Mouse (Mus musculus) heart, embryonic 15.5 days (tissue): Measurements from ENCODE around the gene Ccdc155. TPM values are rescaled to one million over a fixed set of nuclear protein-coding genes. Genes with fewer than 3 reads are reported as not detected.

Source experiments
- microRNA-seq: library from miRNA; unstranded; fragments of <30 nt; microRNA quantifications from one replicate; pipeline ENCODE4, GENCODE M21; 2016
- polyA plus RNA-seq: library from polyadenylated mRNA; unstranded; fragments of >200 nt; fragmentation: Nextera tagmentation; extraction: Ambion mirVana; gene quantifications from 2 replicates; pipeline ENCODE4 v1.2.1, GENCODE M21; 2015

Gene Ccdc155
- polyA plus RNA-seq, 1 experiment from 2014 or later = 0.53 TPM

Small RNA genes lying within 50 kb of the gene (microRNA-seq; reads per million reads assigned to microRNA genes)
- gene Mir7055 = not detected

Other genes starting within 250 kb of the Ccdc155 start
- 9.0 and 12.2 TPM in 2 replicates for gene Cpt1c, start 230.0 kb downstream of the Ccdc155 start, polyA plus RNA-seq
- gene Prmt1, start 218.3 kb downstream of the Ccdc155 start, polyA plus RNA-seq = 315 and 356 TPM in 2 replicates
- gene Irf3, start 207.2 kb downstream of the Ccdc155 start, polyA plus RNA-seq = 61.6 and 76.7 TPM in 2 replicates
- 34.5 and 35.4 TPM in 2 replicates for gene Bcl2l12, start 206.2 kb downstream of the Ccdc155 start, polyA plus RNA-seq
- 25.1 and 32.5 TPM in 2 replicates for gene Scaf1, start 188.5 kb downstream of the Ccdc155 start, polyA plus RNA-seq
- gene Rras, start 186.9 kb downstream of the Ccdc155 start, polyA plus RNA-seq = 76.4 and 80.8 TPM in 2 replicates
- 5.0 and 7.6 TPM in 2 replicates for gene Prr12, start 152.0 kb downstream of the Ccdc155 start, polyA plus RNA-seq
- 42.4 and 54.8 TPM in 2 replicates for gene Nosip, start 142.5 kb downstream of the Ccdc155 start, polyA plus RNA-seq
- gene Prrg2, start 142.2 kb downstream of the Ccdc155 start, polyA plus RNA-seq = 12.9 and 15.9 TPM in 2 replicates
- 223 and 285 TPM in 2 replicates for gene Rcn3, start 112.7 kb downstream of the Ccdc155 start, polyA plus RNA-seq
- 52.5 and 62.7 TPM in 2 replicates for gene Fcgrt, start 101.0 kb downstream of the Ccdc155 start, polyA plus RNA-seq
- 794 and 808 TPM in 2 replicates for gene Rps11, start 80.5 kb downstream of the Ccdc155 start, polyA plus RNA-seq
- gene Rpl13a, start 76.1 kb downstream of the Ccdc155 start, polyA plus RNA-seq = 697 and 762 TPM in 2 replicates
- gene Gm45713, start 68.7 kb downstream of the Ccdc155 start, polyA plus RNA-seq = 0.22 TPM in 1 of 2 replicates, not detected in the other
- gene Flt3l, start 68.5 kb downstream of the Ccdc155 start, polyA plus RNA-seq = 1.5 and 2.2 TPM in 2 replicates
- gene Pih1d1, start 50.6 kb downstream of the Ccdc155 start, polyA plus RNA-seq = 76.5 and 77.3 TPM in 2 replicates
- 26.4 and 40.4 TPM in 2 replicates for gene Aldh16a1, start 50.3 kb downstream of the Ccdc155 start, polyA plus RNA-seq
- 2.7 and 3.5 TPM in 2 replicates for gene Slc17a7, start 40.9 kb downstream of the Ccdc155 start, polyA plus RNA-seq
- gene Gfy, start 25.3 kb downstream of the Ccdc155 start, polyA plus RNA-seq = 0.10 TPM in 1 of 2 replicates, not detected in the other
- gene Pth2, start 23.9 kb downstream of the Ccdc155 start, polyA plus RNA-seq = not detected in 2 replicates
- gene Dkkl1, start 7.3 kb upstream of the Ccdc155 start, polyA plus RNA-seq = 0.90 and 1.2 TPM in 2 replicates
- 89.0 and 106 TPM in 2 replicates for gene Tead2, start 10.9 kb upstream of the Ccdc155 start, polyA plus RNA-seq
- 2.4 and 8.3 TPM in 2 replicates for gene Cd37, start 34.2 kb upstream of the Ccdc155 start, polyA plus RNA-seq
- gene Slc6a16, start 36.2 kb upstream of the Ccdc155 start, polyA plus RNA-seq = 0.11 and 0.18 TPM in 2 replicates
- gene Slc6a21, start 72.6 kb upstream of the Ccdc155 start, polyA plus RNA-seq = not detected in 2 replicates
- gene Trpm4, start 128.9 kb upstream of the Ccdc155 start, polyA plus RNA-seq = 12.7 and 15.8 TPM in 2 replicates
- gene Hrc, start 130.4 kb upstream of the Ccdc155 start, polyA plus RNA-seq = 25.2 and 26.4 TPM in 2 replicates
- 1.6 and 2.1 TPM in 2 replicates for gene Ppfia3, start 162.1 kb upstream of the Ccdc155 start, polyA plus RNA-seq
- 1.2 and 1.3 TPM in 2 replicates for gene Lin7b, start 165.7 kb upstream of the Ccdc155 start, polyA plus RNA-seq
- 123 and 146 TPM in 2 replicates for gene Snrnp70, start 190.8 kb upstream of the Ccdc155 start, polyA plus RNA-seq
- 0.33 and 0.58 TPM in 2 replicates for gene Kcna7, start 200.8 kb upstream of the Ccdc155 start, polyA plus RNA-seq
- gene Ntf5, start 208.8 kb upstream of the Ccdc155 start, polyA plus RNA-seq = 0.81 and 1.6 TPM in 2 replicates
- gene Lhb, start 215.9 kb upstream of the Ccdc155 start, polyA plus RNA-seq = not detected in 2 replicates
- gene Gys1, start 230.0 kb upstream of the Ccdc155 start, polyA plus RNA-seq = 111 and 113 TPM in 2 replicates
- gene Ruvbl2, start 233.2 kb upstream of the Ccdc155 start, polyA plus RNA-seq = 65.0 and 82.1 TPM in 2 replicates